Mouse (Mus musculus) telencephalon, adult 2 months (tissue): ENCODE measurements at regions not wholly inside any gene's neighbourhood (a gene's known extent, or its start where the extent isn't known, plus 50 kb on each side); places are given as distances from the start of the nearest gene placed in this dataset.

Experiments used
- DNase-seq: peaks from one replicate; pipeline ENCODE4 v3.0.0-alpha.2; 2011; ENCODE audit warnings: low read depth, low spot score

DNA sequence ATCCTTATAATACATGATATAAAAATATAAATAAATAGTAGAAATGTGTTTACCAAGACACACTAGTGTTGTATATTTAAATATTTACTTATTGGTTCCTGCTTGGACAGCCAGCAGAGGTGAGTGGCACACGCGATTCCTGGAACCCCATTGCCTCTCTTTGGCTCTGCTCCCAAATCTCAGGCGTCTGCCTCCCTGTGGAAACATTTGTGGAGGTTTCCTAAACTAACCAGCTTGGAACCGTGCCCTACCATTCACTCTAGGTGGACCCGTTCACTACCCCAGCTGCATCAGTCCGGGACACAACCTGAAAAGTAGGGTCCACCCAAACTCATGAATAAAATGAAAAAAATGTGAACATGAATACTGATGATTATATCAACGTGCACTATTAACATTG is 404.0 kb upstream of the Defb41 start:
- no peak for DNase-seq

GRCm38 (mm10) chr1:18668265-18668664 is 403.3 kb upstream of the Defb41 start:
- peak; percentile 50 for DNase-seq

DNA sequence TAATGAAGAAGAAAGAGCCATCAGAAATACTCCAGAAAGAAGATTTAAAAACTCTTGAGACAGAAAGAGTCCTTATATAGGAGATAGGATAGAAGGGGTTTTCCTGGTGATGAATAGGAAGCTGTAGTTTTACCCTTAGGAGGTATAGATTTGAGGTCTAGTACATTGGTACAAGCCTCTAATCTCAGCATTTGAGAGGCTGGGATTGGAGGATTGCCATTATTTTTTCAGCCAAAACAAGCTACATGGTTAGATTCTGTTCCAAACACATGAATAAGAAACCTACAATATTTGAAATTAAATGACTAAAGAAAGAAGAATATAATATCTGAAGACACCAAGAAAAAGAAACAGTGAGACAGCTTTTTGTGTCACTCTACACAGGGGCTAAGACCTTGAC is 375.9 kb upstream of the Defb41 start:
- no peak for DNase-seq

DNA sequence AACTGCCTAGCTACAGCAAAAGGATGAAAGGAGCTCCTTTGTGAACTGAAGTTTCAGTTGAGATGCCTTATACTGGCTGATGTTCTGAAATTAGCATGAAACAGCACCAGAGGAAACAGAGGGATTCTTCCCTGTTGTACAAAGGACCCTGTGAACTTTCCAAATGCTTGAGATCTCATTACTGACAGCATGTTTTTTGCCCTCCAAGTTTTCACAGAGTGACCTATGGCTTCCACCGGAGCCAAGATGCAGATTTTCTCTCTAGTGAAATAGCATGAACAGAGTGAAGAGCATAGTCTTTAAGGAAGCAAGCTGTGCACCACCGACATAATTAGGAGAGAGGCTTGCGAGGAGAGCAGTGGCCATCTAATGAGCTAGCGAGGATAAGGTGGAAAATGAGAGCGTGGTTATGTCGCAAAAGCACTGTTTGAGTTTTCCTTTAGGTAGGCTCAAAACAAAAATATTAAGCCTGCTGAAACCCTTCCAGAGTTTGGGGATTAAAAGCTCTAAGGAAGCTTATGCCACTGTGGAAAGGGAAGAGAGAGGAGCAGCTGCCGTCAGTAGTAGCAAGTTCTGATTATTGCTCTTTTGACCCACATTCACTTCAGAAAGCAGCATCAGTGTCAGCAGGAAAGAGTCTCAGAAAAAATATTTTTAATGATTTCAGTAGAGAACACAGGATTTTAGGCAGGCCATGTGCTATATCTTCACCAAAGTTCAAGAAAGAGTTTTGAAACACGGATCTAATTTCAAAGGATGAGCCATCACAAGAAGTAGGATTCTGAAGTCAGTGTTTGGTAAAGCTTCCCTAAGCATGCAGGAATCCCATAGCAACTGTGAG is 374.7 kb upstream of the Defb41 start:
- DNase-seq: no peak

DNA sequence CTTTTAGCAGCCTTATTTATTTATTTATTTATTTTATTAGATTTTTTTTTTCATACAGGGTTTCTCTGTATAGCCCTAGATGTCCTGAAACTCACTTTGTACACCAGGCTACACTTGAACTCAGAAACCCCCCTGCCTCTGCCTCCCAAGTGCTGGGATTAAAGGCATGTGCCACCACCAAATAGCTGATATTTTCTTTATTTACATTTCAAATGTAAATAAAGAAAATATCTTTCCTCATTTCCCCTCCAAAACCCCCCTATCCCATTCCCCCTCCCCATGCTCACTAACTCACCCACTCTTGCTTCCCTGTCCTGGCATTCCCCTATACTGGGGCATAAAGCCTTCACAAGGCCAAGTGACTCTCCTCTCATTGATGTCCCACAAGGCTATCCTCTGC is 372.4 kb upstream of the Defb41 start:
- DNase-seq: no peak

DNA sequence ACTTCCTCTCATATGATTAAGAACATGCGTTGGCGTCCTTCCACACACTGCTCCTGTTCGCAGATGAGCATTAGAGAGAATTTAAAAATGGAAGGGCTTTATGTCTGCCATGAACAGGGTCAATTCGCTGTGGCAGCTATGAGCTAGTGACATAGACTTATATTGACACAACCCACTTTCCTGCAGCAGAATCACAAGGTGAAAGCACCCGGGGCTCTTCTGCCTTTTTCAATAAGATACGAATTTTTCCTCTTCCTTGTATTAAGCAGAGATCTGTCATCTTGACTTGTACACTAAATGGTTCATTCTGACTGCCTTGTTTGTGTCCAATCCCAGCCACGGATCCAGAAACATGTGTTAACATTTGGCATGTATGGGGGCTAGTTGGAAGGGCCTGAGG is 345.3 kb upstream of the Defb41 start:
- no peak for DNase-seq

- no peak for DNase-seq
These were observed 334.9 kb upstream of the Defb41 start for GRCm38 (mm10) chr1:18599864-18600263.

- no peak for DNase-seq
These were observed 334.0 kb upstream of the Defb41 start for GRCm38 (mm10) chr1:18598908-18599307.

- DNase-seq: no peak
These were observed 318.6 kb upstream of the Defb41 start for GRCm38 (mm10) chr1:18583358-18584128.

- DNase-seq: peak; percentile 50
These were observed 313.7 kb upstream of the Defb41 start for GRCm38 (mm10) chr1:18578625-18579024.

- DNase-seq: no peak
These were observed 302.1 kb upstream of the Defb41 start for GRCm38 (mm10) chr1:18567086-18567485.

DNA sequence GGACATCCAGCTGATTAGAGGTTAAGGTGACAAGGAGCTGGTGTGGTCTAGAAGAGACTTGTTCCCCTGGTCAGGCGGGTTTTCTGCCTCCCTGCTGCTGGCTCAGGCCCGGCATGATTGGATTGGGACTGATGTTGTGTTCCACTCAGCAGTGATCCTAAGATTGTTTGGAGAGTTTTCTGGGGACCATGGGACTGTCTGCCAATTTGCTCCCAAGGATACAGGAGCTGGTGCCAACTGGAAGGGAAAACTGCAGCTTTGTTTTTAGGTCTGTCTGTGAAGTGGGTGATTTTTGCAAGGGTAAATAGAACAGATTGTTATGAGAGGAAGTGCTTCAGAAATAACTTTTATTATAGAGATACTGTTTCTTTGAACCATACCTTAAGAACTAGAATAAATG is 286.3 kb upstream of the Defb41 start:
- peak; percentile 15 for DNase-seq

DNA sequence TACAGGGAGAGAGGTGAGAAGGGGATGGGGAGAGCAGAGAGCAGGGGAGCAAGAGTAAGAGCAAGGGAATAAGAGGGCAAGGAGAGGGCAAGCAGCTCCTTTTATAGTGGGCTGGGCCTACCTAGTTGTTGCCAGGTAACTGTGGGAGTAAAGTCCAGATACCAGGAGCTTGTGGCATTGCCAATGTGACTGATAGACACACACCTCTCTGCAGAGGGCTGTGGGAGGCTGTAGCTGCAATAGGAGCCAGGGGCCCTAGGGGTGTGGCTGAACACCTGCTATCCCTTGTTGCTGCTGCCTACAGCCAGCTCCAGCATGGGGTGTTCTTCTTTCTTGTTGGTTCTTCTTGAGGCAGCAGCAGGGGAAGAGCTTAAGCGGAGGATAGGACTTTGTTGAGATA is 266.8 kb upstream of the Defb41 start:
- DNase-seq: no peak

DNA sequence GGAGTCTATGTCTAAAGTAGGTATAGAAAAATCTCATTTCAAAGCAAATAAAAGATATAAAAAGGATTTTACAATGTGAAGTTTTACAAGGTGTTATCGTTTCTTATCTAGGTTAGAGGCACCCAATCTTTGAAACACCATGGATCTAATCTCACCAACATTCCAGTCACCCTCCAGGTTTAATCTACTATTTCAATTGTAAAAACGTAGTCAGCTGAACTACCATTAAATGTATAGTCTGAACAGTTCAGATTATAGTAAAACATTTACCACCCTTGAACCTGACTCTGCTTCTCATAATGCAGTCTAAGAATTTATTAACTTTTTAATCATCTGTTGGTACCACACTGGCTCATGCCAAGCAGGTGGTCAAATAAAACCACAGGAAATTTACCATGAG is 259.5 kb upstream of the Defb41 start:
- no peak for DNase-seq

- DNase-seq: no peak
These were observed 258.0 kb upstream of the Defb41 start for GRCm38 (mm10) chr1:18522902-18523301.

GRCm38 (mm10) chr1:18512764-18513163 is 247.8 kb upstream of the Defb41 start:
- no peak for DNase-seq

- no peak for DNase-seq
These were observed 233.6 kb upstream of the Defb41 start for GRCm38 (mm10) chr1:18498556-18498955.

- no peak for DNase-seq
These were observed 203.6 kb upstream of the Defb41 start for GRCm38 (mm10) chr1:18468496-18468895.

DNA sequence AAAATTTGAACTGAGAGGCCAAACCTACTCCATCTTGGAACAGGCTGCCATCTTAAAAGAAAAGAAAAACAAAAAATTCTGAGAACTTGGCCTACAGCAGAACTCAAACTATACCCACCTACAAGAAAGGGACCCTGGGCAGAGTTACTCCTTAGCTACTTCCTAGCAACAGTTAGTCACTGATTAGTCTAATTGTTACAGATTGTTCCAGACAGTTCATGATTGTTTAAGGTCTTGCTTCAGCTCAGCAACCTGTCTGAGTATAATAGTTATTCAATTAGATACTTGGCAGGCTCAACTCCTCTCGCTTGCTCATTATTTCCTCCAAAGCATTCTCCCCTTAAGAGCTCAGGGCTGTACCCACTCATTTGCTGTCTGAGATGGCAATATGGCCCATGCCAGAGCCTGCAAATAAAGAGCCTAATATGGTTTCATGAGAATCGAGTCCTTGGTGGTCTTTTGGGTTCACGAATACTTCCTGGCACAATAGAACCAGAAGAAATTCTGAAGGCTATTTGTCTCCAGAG is 200.4 kb upstream of the Defb41 start:
- DNase-seq: no peak

DNA sequence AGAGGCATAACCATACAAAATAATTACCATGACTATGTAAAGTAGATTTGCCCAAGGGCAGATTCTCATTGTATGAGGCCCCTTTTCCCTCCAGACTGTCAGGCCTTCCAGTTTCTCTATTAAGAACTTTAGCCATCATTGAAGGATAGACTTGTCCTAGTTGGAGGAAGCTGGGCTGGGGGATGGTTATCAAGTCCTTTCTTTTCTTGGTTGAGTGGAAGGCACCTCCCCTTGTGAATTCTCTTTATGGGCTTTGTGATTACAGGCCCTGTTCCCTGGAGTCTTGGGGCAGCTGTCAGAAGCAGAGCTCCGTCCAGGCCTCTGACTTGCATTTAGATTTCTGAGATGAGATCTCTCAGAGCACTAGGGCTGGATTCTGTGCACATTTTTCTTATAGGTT is 198.3 kb upstream of the Defb41 start:
- no peak for DNase-seq

- DNase-seq: no peak
These were observed 151.4 kb upstream of the Defb41 start for GRCm38 (mm10) chr1:18416297-18416732.

- no peak for DNase-seq
These were observed 150.9 kb upstream of the Defb41 start for GRCm38 (mm10) chr1:18415879-18416278.

DNA sequence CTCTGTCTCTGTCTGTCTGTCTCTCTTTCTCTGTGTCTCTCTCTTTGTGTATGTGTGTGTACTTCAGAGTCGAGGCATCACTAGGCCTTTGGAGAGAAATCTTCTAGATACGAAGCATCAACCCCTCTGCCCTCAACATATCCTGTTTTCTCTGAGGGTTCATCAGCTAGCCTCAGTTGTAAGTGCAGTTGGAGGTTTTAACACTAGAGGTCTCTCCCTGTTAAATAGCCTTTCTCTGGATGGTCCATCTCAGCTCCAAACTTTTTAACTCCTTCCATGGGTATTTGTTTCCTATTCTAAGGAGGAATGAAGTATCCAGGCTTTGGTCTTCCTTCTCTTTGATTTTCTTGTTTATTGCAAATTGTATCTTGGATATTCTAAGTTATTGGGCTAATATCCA is 147.8 kb upstream of the Defb41 start:
- no peak for DNase-seq
